Mouse (Mus musculus) monocyte, adult 5-6 weeks (primary cell): ENCODE results near the gene Gng4. TPM values are rescaled to one million over a fixed set of nuclear protein-coding genes. Genes with fewer than 3 reads are reported as not detected.
"Not testable (repeated sequence)": the region's sequence is repeated elsewhere in the genome, so short reads cannot be mapped to it uniquely, and the experiment has no call there.

Experiments
- ATAC-seq: fragments of 153-309, 156-312 bp; replicated peaks from 2 replicates; pipeline ENCODE4 v1.8.0; 2017; ENCODE audit warnings: mild to moderate bottlenecking; ENCODE audit not compliant: low TSS enrichment, insufficient number of reproducible peaks, severe bottlenecking, poor library complexity, low FRiP score
- total RNA-seq: library from RNA; stranded (forward); fragments of 200-1000, 200-491, 200-594 nt; gene quantifications from 3 replicates; pipeline ENCODE4 v1.2.3, GENCODE M21; 2017

Gng4 gene
- not detected in 3 replicates for total RNA-seq

DNA sequence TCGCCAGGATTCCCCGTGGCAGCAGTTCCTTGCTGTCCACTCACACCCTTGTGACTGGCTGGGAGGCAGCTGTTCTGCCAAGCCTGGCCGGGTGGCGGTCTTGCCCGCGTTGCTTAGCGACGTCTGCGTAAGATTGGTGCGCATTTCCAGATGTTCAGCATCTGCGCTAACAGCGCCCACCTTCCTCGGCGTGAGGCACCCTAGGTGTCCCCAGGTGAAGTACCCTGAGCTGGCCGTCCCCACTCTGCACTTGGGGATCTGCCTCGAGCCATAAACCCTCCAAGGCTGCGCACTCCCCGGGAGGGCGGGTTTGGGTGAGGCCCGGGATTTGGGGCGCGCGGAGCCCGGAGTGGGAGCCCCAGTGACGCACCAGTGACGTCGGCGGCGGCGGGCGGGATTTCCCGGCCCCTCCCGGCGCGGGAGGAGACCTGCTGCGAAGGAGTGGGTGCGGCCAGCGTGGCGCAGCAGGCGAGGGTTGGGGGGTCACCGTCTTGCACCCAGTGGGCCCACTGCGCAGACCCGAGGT is at the start of gene Gng4:
Gene Gng4, plus strand, starts transcription at position 166 of the 526 bp plus-strand sequence.
- no peak for ATAC-seq

DNA sequence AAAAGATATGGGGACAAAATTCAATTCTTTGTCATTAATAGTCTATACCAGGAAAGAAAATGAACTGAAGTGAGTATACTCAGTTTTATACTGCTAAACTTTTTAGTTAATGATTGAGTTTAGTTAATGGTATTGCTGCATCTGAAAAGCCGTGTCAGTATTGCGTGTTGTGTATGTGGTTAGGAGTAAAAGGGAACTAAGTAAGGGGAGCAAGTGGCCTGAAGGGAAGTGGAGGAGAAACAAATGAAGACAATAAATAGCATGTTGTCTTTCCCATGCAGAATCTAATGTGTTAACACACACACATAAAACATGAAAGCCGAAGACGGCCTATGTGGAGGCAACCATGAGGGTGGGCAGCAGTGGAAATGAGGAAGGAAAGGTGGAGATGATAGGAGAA is 44.6 kb upstream of the Gng4 start:
- ATAC-seq, result 0 out of 2 replicates have a peak, but pooled peaks have one; percentile 59

DNA sequence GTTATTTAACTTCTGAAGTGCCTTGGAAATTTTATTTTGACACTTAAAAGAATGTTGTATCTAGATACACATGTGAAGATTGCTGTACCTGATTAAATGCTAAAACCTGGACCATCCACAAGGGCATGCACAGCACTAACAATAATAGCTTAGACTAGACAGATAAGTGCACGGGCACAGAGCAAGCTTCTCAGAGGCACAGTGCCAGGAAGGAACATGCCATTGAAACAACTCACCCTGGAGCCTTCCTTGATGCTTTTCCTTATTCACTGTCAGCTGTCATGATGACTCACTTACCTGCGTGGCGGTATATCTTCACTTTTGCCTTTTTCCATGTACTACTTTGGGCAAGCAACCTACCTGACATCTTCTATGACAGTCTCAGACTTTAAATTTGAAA is 37.9 kb upstream of the Gng4 start:
- no peak for ATAC-seq

DNA sequence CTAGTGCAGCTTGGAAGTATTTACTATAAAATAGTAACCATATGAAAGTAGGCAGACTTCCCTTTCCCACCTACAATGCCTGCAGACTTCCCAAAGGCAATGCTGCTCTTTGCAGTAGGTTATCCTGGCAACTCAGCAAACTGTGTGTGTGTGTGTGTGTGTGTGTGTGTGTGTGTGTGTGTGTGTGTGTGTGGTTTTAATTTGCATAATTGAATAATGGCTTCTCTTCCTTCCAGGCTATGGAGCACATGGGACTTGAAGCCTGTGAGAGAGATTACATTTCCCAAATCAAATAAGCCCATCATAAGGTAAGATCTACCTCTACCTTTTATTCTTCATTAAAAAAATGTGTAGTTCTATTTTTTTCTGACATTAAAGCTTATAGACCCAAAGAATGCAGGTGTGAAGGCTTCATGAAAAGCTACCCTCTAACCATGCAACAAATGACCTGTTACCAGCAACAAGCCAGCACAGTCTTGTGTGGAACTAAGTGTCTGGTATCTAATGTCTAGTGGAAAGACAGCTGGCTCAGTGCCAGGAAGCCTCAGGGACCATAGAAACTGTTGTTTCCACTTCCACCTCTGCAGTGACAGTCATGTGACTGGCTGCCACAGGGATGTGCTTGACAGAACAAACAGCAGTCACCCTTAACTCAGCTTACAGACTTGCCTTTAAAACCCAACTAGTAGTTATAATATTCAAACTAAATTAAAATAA is 7.9 kb upstream of the Gng4 start:
- ATAC-seq, result no peak

DNA sequence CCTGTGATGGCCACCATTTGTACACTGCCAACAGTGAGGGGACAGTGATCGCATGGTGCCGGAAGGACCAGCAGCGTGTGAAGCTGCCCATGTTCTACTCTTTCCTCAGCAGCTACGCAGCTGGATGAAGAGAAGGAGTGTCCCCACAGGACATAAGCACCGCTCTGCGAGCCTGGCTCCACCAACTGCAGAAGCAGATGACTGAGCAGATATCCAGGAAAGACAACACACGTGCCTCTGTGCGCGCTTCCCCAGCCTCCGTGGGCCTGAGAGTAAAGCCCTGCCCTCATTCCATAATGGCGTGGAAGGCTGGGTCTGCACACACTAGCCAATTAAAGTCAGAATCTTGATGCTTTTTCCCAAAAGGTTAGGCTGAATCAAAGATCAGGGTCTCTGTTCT is 6.8 kb upstream of the Gng4 start:
- no peak for ATAC-seq

DNA sequence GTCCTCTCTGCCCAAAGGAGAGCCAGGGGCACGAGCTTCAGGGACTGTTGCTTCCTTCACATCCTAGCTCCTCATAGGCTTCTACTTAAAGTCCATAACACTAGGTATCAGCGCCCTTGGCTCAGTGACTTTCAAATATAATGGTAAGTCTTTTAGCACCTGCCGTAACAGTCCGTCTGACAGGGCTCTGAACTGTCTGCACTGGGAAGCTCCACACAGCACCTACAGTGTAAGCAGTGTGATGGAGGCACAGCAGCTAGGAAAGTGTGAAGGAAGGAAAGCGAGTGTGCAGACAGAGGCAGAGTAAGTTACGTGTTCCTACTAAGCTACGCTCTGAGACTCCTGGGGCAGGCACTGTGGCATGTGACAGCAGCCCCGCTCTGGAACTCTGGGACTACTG is 6.2 kb upstream of the Gng4 start:
- ATAC-seq, result no peak

DNA sequence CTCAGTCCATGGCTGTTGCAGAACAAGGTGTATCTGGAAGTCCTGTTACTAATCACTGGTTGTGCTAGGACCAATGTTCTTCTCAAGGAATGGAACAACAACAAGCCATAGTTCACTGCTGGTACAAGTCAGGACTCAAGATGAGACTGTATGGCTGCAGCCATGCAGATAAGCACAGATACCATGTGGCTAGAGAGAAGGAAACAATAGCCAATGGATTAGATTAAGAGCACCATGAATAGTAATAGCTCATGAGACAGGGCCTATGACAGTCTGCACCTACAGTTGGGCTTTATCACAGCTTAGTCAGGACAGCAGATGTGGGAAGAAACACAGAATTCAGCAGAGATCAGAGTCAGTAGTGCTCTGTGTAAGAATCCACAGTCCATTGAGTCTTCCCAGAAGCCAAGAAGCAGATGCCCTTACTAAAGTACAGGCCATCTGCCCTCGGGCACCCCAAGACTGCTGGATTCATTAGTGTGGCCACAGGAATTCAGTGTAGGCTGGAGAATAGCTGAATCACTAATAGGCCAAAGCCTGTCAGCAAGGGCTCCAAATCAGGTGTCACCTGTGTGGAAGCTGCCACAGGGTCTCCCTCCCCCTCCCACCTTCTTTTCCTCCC is 4.9 kb upstream of the Gng4 start:
- no peak for ATAC-seq

DNA sequence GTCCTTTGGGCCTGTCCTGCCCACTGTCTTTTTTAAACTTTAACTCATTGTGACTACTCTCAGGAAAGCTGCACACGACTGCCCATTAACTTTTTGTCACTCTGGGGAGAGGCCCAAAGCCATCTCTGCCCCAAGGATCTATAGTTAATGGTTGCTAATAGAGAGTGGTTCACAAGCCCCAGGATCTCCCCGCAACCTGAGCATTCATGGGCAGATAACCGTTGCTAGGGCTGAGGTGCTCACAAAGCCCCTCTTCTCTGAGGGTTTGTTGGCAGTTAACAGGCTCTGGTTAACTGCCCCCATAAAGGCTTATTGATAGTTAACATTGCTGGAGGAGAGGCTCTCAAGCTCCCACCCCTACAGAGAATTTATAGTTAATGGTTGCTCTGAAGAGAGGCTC is 3.6 kb upstream of the Gng4 start:
- no peak for ATAC-seq

DNA sequence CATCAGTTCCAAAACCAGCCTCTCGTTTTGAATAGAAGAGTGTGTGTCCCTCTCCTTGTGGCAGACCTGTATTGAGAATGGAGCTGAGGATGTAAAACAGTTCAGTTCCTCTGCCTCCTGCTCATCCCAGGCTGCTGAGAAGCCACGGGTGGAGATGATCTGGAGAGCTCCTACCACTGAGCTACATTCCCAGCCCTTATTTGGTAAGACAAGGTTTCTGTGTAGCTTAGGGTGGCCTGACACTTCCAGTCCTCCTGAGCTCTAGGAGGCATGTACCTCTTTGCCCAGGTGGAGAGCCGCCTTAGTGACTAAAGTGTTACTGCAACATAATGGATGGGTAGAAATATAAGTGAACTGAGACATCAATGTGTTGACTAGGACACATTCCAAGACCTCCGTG is 2.8 kb upstream of the Gng4 start:
- ATAC-seq, result no peak

DNA sequence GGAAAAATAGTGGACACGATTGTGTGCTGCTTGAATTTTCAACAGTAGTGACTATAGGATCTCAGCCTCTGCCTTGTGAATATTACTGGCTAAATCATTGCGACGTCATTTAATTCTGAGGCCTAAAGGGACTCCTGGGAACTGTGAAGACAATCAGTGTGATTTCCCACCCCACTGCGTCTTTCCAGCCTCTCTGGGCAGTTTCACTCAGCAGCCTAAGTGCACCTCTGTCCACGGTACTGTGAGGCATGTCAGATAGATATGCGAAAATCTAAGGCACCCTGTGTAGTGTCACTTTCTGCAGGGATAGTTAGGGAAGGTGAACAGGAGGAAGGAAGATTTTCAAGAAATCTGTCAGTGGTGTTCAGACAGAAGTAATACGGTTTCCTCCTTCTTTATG is 563 bp upstream of the Gng4 start:
- no peak for ATAC-seq

DNA sequence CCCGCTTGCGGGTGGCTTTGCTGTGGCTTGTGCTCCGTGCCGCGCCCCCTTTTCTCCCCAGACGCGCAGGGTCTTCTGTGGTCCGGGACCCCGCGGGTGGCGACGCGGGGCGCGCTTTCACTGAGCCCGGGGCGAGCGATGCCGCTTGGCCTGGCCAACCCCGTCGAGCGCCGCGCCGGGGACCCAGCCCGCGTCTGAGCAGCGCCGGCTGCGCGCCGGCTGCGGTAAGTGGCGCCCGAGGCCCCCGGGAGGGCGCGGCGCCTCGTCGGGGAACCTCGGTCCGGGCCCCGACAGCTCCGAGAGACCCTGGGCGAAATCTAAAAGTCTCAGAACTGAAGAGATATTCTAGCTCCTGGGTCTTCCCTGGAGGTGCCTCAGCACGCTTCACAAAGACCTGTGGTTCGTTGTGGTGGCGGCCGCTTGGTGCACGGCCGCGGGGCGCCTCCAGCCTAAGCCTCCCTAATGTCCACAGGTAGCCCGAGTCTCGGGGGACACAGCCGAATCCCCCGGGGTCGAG is 619 bp downstream of the Gng4 start:
- ATAC-seq, result no peak

DNA sequence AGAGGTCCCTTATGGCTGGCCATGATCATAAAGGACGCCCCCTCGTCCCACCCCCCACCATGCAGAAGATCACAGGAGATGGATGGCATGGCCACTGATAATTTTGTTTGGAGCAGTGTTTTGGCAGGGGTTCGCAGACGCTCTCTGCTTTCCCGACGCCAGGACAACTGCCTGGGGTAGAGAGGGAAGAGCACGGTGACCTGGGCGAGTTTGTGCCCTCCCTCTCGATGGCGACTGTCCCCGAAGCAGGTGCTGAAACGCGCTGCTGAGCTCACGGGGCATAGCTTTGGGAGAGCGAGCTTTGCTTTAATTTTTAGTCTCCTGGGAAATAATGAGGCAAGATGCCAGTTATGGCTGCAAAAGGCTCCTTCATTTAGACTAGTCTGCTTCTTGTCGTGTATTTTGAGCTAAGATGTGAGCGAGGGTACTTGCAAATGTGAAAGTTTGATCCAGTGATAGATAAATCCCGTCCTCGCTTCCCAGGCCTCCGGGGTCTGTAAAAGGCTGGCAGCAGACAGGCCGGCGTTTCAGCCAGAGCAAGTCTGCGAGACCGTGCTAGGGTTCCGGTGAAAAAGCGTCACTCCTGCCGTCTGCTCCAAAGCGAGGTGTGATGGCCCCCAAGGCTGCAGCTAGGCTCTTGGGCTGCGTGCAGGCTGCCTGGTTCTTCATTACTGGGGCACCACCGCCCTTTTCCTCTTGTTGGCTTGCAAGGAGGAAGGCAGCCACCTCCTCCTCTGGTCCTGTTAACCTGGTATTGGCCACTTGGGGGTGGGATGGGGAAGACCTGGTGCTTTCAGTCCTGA is 1.3 kb downstream of the Gng4 start:
- ATAC-seq, result no peak

DNA sequence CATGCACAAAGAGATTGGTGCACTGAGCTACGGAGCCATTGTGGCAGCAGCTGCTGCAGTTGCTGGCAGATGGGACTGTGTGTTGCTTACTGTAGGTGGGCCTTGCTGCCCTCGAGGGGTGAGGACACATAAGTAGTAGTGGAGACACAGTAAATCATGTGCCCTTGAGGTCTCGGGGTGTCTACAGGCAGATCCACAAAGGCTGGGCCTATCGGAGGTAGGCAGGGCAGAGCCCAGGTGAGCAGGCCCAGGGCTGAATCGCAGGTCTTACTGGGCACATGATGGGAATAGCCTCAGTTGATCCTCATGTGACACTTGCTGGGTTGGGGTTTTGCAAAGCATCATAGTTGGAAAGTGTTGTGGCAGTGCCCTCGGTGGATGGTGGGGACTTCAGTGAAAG is 3.1 kb downstream of the Gng4 start:
- ATAC-seq, result no peak

DNA sequence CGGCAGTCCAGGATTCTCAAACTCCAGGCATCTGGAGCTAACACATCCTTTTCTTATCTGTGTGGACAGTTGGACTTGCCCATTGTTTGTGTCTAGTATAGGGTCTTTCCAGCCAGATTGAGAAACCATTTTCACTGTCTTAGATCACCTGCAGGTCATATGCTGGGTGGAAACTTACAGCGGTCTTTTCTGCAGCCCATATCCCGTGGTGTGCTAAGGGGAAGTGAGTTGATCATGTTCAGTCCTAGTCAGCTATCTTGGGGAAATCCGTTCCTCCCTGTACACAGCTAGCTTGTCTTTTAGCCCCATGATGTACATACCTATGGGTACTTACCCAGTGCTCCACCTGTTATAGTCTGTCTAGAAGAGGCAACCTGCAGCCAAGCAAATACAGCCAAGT is 4.2 kb downstream of the Gng4 start:
- ATAC-seq, result no peak

DNA sequence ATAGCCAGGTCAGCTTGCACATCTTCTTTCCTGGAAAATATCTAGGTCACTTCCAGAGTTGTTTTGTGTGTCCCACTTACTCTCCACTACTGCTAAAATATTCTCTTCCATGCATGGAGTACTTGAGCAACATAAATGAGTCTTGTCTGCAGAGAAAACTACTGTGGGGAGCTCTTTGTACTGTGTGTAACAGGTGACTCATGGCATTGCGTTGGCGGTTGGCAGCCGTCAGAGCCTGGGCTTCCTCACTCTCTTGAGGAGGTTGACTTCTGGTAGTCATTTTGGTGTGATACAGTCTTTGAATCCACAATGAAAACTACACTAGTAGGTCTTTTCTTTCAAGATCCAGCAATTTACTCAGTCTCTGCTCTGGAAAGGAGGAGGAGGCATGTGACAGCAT is 8.1 kb downstream of the Gng4 start:
- ATAC-seq, result no peak

DNA sequence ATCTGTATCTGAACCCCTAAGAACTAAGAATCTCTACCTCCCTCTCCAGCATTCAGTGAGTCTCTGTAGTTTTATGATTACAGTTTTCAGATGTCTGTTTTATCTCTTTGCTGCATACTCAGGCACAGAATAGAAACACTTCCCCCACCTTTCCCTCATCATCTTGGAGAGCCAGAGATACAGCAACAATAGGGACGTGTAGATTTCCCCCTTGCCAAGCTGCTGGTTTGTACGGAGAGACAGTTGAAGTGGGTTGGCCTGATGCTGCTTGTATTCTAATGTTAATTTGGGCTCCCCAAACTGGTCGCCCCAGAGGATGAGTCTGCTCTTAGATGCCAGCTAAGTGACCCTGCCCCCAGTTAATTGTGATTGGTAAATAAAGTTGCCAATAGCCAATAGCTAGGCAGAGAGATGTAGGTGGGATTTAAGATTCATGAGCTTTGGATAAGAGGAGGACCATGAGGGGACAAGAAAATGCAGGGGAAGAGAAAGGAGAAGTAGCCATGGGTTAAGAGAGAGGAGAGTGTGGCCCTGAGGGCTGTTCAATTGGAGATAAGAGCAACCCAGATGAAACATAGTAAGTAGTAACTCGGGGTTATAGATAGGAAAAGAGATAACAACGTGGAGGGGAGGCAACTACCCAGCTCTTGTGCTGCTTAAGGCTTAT is 11.4 kb downstream of the Gng4 start:
- ATAC-seq, result no peak

DNA sequence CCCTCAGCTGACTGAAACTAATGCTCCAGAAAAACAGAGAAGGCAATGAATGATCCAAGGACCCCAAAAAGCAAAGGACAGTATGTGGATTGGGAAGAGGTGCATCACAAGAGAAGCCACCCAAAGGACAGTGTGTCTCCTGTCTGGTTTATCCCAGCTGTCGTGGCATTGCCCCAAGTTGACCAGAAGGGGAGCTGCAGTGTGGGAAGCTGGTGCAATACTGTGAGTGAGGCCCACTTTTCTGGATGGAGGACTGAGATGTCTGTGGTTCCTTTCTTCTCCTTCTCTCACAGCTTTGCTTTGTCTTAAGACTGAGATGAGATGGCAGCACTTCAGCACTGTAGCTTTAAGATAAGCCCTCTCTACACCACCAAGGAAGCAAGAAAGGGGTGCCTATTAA is 12.2 kb downstream of the Gng4 start:
- no peak for ATAC-seq

DNA sequence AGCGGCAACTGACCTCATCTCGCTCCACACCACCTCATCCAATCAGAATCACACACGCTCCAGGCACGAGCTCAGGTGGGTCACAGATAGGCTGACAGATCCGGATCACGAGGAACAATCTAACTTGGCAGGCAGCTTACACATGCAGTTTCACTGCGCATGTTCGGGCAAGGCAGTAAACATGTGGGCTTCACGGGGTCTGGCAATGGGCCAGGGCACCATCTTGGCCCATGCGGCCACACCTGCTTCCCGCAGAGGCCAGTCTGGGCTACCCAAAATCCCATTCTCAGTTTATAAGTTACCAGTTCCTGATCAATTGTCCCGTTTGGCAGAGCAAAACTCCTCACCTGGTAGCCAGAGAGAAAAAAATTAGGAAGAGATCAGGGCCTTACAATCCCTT is 14.0 kb downstream of the Gng4 start:
- ATAC-seq, result not testable (repeated sequence)

DNA sequence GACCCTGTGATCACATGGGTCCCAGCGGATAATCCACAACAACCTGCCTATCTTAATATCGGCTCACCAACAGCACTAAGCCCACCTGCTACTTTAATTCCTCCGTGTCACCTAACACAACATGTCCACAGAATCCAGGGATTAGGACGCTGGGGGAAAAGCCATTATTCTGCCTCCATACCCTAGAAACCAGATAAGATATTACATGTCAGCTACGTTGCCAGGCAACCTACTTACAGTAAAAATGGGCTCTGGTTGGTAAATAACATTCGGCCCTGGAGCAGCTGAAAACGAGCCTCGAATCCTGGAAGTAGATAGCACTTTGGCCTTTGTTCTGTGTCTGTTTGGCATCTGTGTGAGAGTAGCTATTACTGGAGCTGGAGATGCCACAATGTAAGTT is 14.9 kb downstream of the Gng4 start:
- ATAC-seq, result no peak
